Mouse (Mus musculus) embryonic facial prominence, embryonic 11.5 days (tissue): ENCODE measurements at regions not wholly inside any gene's neighbourhood (a gene's known extent, or its start where the extent isn't known, plus 50 kb on each side); places are given as distances from the start of the nearest gene placed in this dataset.

Source experiments
- ATAC-seq: fragments of 200-750 bp; cut with Nextera tagmentation; replicated peaks from 2 replicates; pipeline ENCODE4 v1.8.0; 2017; ENCODE audit warnings: low read depth; ENCODE audit not compliant: insufficient number of reproducible peaks, low FRiP score, low TSS enrichment
- DNase-seq: peaks from one replicate; pipeline ENCODE4 v3.0.0-alpha.2; 2015; ENCODE audit warnings: low spot score
- H3K27ac ChIP-seq: fragments of 300-500 bp; sonication (generic); replicated peaks from 2 replicates; pipeline ENCODE4 v1.5.1; 2014; ENCODE audit warnings: mild to moderate bottlenecking, low read depth, low read length, control low read depth
- H3K27me3 ChIP-seq: fragments of 300-500 bp; sonication (generic); 2 replicates; pipeline ENCODE4 v1.6.1; 2014; ENCODE audit warnings: mild to moderate bottlenecking, low read length, moderate library complexity, mixed read lengths; ENCODE audit not compliant: control insufficient read depth, insufficient read depth
- H3K36me3 ChIP-seq: fragments of 300-500 bp; sonication (generic); replicated peaks from 2 replicates; pipeline ENCODE4 v1.6.1; 2014; ENCODE audit warnings: low read depth, mild to moderate bottlenecking, low read length, moderate library complexity, mixed read lengths; ENCODE audit not compliant: control insufficient read depth, insufficient read depth
- H3K4me1 ChIP-seq: fragments of 300-500 bp; sonication (generic); 2 replicates; pipeline ENCODE4 v1.6.1; 2014; ENCODE audit warnings: low read length, mixed read lengths; ENCODE audit not compliant: control insufficient read depth, insufficient read depth
- H3K4me2 ChIP-seq: fragments of 300-500 bp; sonication (generic); 2 replicates; pipeline ENCODE4 v1.6.1; 2014; ENCODE audit warnings: low read depth, mild to moderate bottlenecking, control low read depth, low read length, moderate library complexity
- H3K4me3 ChIP-seq: fragments of 300-500 bp; sonication (generic); 2 replicates; pipeline ENCODE4 v1.5.1; 2014; ENCODE audit warnings: low read depth, low read length, control low read depth
- H3K9ac ChIP-seq: fragments of 300-500 bp; sonication (generic); replicated peaks from 2 replicates; pipeline ENCODE4 v1.6.1; 2014; ENCODE audit warnings: mild to moderate bottlenecking, control low read depth, low read length
- H3K9me3 ChIP-seq: fragments of 300-500 bp; sonication (generic); replicated peaks from 2 replicates; pipeline ENCODE4 v1.6.1; 2016; ENCODE audit warnings: mild to moderate bottlenecking, low read length, inconsistent platforms, mixed read lengths; ENCODE audit not compliant: control insufficient read depth
- WGBS: fragments of 180-500 bp; shearing (Covaris S2); extraction: QIAGEN DNeasy Blood & Tissue Kit; methylation state at CpG from one replicate; pipeline ENCODE4 v1.1.7; 2014; 5-methylcytosine and 5-hydroxymethylcytosine counted together

DNA sequence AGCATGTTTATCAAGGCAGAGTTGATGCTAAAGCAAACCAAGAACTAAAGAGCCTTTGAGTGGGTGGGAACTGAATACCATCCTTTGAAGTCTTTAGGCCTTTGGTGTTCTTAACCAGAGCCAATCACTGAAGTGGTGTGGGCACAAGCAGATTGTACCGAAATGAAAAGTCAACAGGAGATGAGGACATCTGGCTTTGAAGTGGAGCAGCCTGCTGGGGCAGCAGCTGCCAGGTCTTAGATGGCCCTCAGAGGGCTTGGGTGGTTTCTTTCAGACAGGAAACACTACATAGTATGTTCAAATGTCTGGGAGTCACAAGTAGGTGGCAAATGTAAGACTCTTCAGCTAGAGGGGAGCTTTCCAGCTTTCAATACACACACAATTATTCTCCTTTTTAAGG, 128.2 kb upstream of the E2f7 start:
- WGBS: 37% methylated on average over 1 of the region's 1 CpGs
- no peak for ATAC-seq

GRCm38 (mm10) chr10:110619193-110619592, 126.0 kb upstream of the E2f7 start:
- H3K4me3 ChIP-seq: no peak overlapping the region
- no peaks in the 10 kb centered on the region for H3K36me3 ChIP-seq
- no peak overlapping the region for H3K9ac ChIP-seq
- ATAC-seq (no peak), DNase-seq (no peak)
- H3K4me1 ChIP-seq: no peaks in the 10 kb centered on the region
- H3K9me3 ChIP-seq: no peaks in the 10 kb centered on the region
- WGBS: 85% methylated on average over 7 of the region's 7 CpGs
- H3K27ac ChIP-seq: no peak overlapping the region
- H3K4me2 ChIP-seq: no peak overlapping the region
- no peaks in the 10 kb centered on the region for H3K27me3 ChIP-seq

More for the DNA sequence above, 128.2 kb upstream of the E2f7 start:
- H3K4me2 ChIP-seq: no peak overlapping the region
- H3K27me3 ChIP-seq: no peaks in the 10 kb centered on the region
- H3K36me3 ChIP-seq: no peaks in the 10 kb centered on the region
- H3K4me1 ChIP-seq: no peaks in the 10 kb centered on the region
- no peak overlapping the region for H3K4me3 ChIP-seq
- DNase-seq: no peak
- no peak overlapping the region for H3K27ac ChIP-seq
- H3K9ac ChIP-seq: no peak overlapping the region
- H3K9me3 ChIP-seq: no peaks in the 10 kb centered on the region

DNA sequence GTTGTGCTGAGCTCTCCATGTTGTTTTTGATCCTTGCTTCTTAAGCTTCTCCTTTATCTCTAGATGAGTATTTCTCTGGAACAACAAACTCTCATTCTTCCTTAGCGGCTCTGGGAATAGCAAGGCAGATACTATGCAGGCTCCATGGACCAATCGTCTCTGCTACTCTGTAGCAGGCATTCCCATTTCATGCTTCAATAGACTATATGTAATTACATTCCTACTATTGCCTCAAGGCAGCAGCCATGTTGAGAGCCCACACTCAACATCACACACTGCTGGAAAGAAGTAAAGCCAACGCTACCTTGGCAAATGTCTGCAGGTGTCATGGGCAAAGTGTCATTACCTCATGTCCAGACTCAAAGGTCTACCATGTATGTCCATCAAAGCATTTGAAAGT, 119.6 kb upstream of the E2f7 start:
- Histone ChIP-seq H3K27me3 (no peaks in the 10 kb centered on the region), H3K4me2 (no peak overlapping the region), H3K4me3 (no peak overlapping the region), H3K4me1 (no peaks in the 10 kb centered on the region), H3K9me3 (no peaks in the 10 kb centered on the region), H3K9ac (no peak overlapping the region), H3K27ac (no peak overlapping the region), H3K36me3 (no peaks in the 10 kb centered on the region)
- WGBS: 88% methylated on average over 3 of the region's 3 CpGs
- ATAC-seq (no peak), DNase-seq (no peak)

DNA sequence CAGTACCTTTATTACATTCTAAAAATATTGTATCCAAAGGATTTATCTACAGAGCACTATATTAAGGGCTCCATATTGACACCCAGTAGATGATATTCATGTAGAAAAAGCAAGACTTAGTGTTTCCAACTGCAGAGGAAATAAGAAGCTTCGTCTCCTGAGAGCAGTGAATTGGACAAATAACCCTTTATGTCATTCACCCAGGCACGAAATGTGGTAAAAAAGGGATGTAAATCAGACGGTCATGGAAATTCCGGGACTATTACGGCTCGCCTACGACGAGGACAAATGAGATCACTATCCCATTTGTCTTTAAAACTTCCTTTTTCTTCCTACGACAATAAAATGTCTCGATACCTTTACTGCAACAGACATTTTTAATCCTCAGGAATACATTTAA, 104.8 kb upstream of the E2f7 start:
- Histone ChIP-seq H3K9ac (no peak overlapping the region), H3K27me3 (no peaks in the 10 kb centered on the region), H3K4me2 (no peak overlapping the region), H3K4me1 (no peaks in the 10 kb centered on the region), H3K27ac (no peak overlapping the region), H3K4me3 (no peak overlapping the region), H3K36me3 (no peaks in the 10 kb centered on the region), H3K9me3 (no peaks in the 10 kb centered on the region)
- WGBS: 38% methylated on average over 10 of the region's 10 CpGs
- ATAC-seq: no peak
- DNase-seq: peak; percentile 2

DNA sequence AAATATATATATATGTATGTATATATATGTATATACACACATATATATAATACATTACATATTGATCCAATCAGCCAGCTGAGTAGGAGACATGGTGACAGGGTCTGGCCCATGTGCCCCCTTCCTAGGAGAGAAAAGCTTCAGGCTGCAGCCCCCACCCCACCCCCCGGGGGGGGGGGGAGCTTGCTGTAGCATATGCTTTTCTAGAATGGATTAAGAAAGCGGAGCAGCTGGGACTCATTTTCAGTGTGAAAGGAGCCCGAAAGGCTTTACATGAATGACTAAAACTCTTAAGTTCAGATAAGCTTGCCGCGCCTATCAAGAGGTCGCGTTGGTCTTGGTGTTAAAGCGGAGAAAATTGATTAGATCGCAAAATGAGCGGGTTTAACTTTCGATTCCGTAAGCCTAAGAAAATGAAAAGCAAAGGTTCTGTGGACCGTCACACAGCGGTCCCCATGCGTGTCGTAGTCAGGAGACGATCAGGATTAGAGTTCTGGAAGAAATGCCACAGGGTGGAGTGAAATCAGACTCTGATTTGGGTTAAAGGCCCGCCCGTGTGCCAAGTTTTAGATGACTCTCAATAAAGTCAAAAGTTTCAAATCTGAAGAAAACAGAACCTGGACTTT, 103.1 kb upstream of the E2f7 start:
- Histone ChIP-seq H3K4me3 (no peak overlapping the region), H3K4me2 (no peak overlapping the region), H3K9me3 (no peaks in the 10 kb centered on the region), H3K27ac (no peak overlapping the region), H3K4me1 (no peaks in the 10 kb centered on the region), H3K9ac (no peak overlapping the region), H3K27me3 (no peaks in the 10 kb centered on the region), H3K36me3 (no peaks in the 10 kb centered on the region)
- WGBS: 72% methylated on average over 19 of the region's 19 CpGs
- DNase-seq (peak; percentile 49), ATAC-seq (peak; percentile 72)

- H3K4me3 ChIP-seq: no peak overlapping the region
- no peaks in the 10 kb centered on the region for H3K27me3 ChIP-seq
- H3K4me2 ChIP-seq: no peak overlapping the region
- no peak overlapping the region for H3K9ac ChIP-seq
- H3K4me1 ChIP-seq: no peaks in the 10 kb centered on the region
- ATAC-seq (no peak), DNase-seq (no peak)
- H3K27ac ChIP-seq: no peak overlapping the region
- H3K36me3 ChIP-seq: no peaks in the 10 kb centered on the region
- H3K9me3 ChIP-seq: no peaks in the 10 kb centered on the region
- WGBS: 84% methylated on average over 7 of the region's 7 CpGs
Observed at GRCm38 (mm10) chr10:110647603-110648002, 97.6 kb upstream of the E2f7 start.

DNA sequence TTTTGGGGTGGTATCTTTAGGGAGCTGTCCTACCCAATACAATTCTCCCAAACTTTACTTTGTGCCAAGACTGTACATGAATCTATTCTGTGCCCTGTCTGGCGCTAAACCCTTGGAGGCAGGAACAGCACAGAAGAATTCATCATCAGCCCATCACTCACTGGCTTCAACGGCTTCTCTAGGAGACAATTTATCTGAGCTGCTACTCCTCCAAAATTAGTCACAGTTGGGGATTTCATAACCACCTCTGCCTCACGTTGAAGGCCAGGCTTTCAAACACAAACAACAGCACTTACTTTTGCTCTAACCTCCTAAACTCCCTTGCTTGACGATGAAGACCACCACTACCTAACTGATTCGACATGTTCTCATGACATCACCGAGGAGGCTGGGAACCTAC, 95.1 kb upstream of the E2f7 start:
- 74% methylated on average over 6 of the region's 6 CpGs for WGBS
- Histone ChIP-seq H3K4me2 (no peak overlapping the region), H3K27ac (no peak overlapping the region), H3K36me3 (no peaks in the 10 kb centered on the region), H3K9me3 (no peaks in the 10 kb centered on the region), H3K9ac (no peak overlapping the region), H3K27me3 (no peaks in the 10 kb centered on the region), H3K4me1 (no peaks in the 10 kb centered on the region), H3K4me3 (no peak overlapping the region)
- ATAC-seq (no peak), DNase-seq (no peak)

DNA sequence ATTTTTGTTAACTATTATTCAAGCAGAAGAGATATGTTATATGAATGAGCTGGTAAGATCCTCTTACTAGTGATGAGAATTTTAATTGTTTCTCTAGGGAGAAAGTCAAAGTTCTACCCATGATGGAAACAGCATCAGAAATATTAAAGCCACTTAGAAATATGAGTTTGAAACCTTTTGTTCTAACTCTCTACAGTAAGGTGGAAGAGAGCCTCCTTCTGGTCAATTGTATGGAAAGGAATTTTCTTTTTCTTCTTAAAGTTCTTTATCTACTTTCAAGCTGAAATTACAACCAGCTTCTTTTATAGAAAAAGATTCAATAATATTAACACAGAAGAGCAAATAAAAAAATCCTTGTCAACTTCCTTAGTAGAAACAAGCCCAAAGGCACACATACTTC, 94.4 kb upstream of the E2f7 start:
- DNase-seq (no peak), ATAC-seq (no peak)
- Histone ChIP-seq H3K4me2 (no peak overlapping the region), H3K27me3 (no peaks in the 10 kb centered on the region), H3K36me3 (no peaks in the 10 kb centered on the region), H3K4me3 (no peak overlapping the region), H3K27ac (no peak overlapping the region), H3K9ac (no peak overlapping the region), H3K9me3 (no peaks in the 10 kb centered on the region), H3K4me1 (no peaks in the 10 kb centered on the region)
